Mouse (Mus musculus) neural tube, embryonic 11.5 days (tissue): ENCODE results near the gene Ugt8a. TPM values are rescaled to one million over a fixed set of nuclear protein-coding genes. Genes with fewer than 3 reads are reported as not detected.

ENCODE experiments used
- ATAC-seq: fragments of 200-750 bp; cut with Nextera tagmentation; 2 replicates; pipeline ENCODE4 v1.8.0; 2017; ENCODE audit warnings: moderate number of reproducible peaks, mild to moderate bottlenecking, moderate TSS enrichment, moderate library complexity; ENCODE audit not compliant: insufficient read depth, low FRiP score, low TSS enrichment
- DNase-seq: peaks from one replicate; pipeline ENCODE4 v3.0.0-alpha.2; 2015; ENCODE audit warnings: low spot score
- H3K27ac ChIP-seq: fragments of 300-500 bp; sonication (generic); 2 replicates; pipeline ENCODE4 v1.5.1; 2014; ENCODE audit warnings: low read depth, mild to moderate bottlenecking, low read length
- H3K27me3 ChIP-seq: fragments of 300-500 bp; sonication (generic); 2 replicates; pipeline ENCODE4 v1.6.1; 2014; ENCODE audit warnings: mild to moderate bottlenecking, low read length, mixed read lengths; ENCODE audit not compliant: control insufficient read depth, insufficient read depth
- H3K36me3 ChIP-seq: fragments of 300-500 bp; sonication (generic); 2 replicates; pipeline ENCODE4 v1.6.1; 2014; ENCODE audit warnings: mild to moderate bottlenecking, low read length, moderate library complexity, mixed read lengths; ENCODE audit not compliant: control insufficient read depth, insufficient read depth
- H3K4me1 ChIP-seq: fragments of 300-500 bp; sonication (generic); 2 replicates; pipeline ENCODE4 v1.6.1; 2014; ENCODE audit warnings: low read length, mixed read lengths; ENCODE audit not compliant: control insufficient read depth, insufficient read depth
- H3K4me2 ChIP-seq: fragments of 300-500 bp; sonication (generic); 2 replicates; pipeline ENCODE4 v1.6.1; 2014; ENCODE audit warnings: low read depth, mild to moderate bottlenecking, moderate library complexity
- H3K4me3 ChIP-seq: fragments of 300-500 bp; sonication (generic); 2 replicates; pipeline ENCODE4 v1.5.1; 2014; ENCODE audit warnings: low read depth, low read length
- H3K9ac ChIP-seq: fragments of 300-500 bp; sonication (generic); 2 replicates; pipeline ENCODE4 v1.6.1; 2014; ENCODE audit warnings: mild to moderate bottlenecking, low read length
- H3K9me3 ChIP-seq: fragments of 300-500 bp; sonication (generic); 2 replicates; pipeline ENCODE4 v1.6.1; 2016; ENCODE audit warnings: low read length; ENCODE audit not compliant: control insufficient read depth
- WGBS: fragments of 180-500 bp; shearing (Covaris S2); extraction: QIAGEN DNeasy Blood & Tissue Kit; methylation state at CpG from one replicate; pipeline ENCODE4 v1.1.7; 2014; 5-methylcytosine and 5-hydroxymethylcytosine counted together
- polyA plus RNA-seq: library from polyadenylated mRNA; unstranded; fragments of >200 nt; fragmentation: Nextera tagmentation; extraction: Ambion mirVana; gene quantifications from 2 replicates; pipeline ENCODE4 v1.2.1, GENCODE M21; 2014

The Ugt8a gene
- polyA plus RNA-seq, 1 experiment from 2014 or later = 4.4 TPM

DNA sequence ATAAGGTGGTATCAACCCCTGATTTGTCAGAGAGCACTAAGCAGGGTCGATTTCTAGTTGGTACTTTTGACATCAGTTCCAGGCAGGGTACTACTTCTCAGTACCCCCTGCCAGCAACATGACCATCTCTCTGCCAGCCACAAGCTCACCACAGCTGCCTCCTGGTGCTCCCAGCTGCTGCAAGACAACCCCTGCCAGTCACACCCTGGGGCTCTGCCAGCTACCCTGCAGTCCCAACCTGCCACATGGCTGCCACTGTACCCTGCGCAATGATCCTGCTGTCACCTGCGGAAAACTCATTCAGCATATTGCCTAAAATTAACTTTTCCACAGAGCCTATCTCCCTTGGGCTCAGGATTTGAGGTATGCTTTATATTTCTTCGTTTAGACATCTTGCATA is 111.2 kb downstream of the Ugt8a start:
- DNase-seq (no peak), ATAC-seq (no peak)
- 84% methylated on average over 4 of the region's 4 CpGs for WGBS

DNA sequence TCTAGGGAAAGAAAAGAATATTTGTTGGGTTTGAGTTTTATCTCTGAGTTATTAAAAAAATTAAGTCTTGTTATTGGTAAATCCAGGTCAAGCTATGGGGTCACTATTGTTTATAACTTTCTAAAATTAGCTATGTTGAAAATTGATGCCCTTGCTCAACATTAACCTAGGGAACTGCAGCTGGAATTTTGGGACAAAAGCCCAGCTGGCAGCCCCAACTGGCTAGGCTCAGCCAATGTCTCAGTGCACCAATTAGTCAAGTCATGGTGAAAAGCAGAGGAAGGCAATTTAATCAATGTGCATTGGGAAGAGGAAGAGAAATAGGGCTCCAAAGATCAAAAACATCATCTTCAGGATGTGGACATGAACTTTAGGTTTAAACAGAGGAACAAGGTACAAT is 118.7 kb downstream of the Ugt8a start:
- Histone ChIP-seq H3K27ac (no peak overlapping the region), H3K4me1 (no peaks in the 10 kb centered on the region), H3K9me3 (no peaks in the 10 kb centered on the region), H3K9ac (no peak overlapping the region), H3K4me3 (no peak overlapping the region), H3K36me3 (no peaks in the 10 kb centered on the region), H3K27me3 (no peaks in the 10 kb centered on the region), H3K4me2 (no peak overlapping the region)
- ATAC-seq (no peak), DNase-seq (no peak)

More for the DNA sequence above, 111.2 kb downstream of the Ugt8a start:
- Histone ChIP-seq H3K36me3 (no peaks in the 10 kb centered on the region), H3K9me3 (no peaks in the 10 kb centered on the region), H3K4me1 (no peaks in the 10 kb centered on the region), H3K27me3 (no peaks in the 10 kb centered on the region), H3K4me3 (no peak overlapping the region), H3K4me2 (no peak overlapping the region), H3K9ac (no peak overlapping the region), H3K27ac (no peak overlapping the region)
